Mouse (Mus musculus) embryonic fibroblast, embryonic 13.5 days (primary cell): ENCODE data around the gene Klhl12.

Experiments used
- CTCF ChIP-seq: IDR thresholded peaks from 2 replicates; pipeline ENCODE4 v1.5.1; 2011; ENCODE audit warnings: mild to moderate bottlenecking, control low read depth, low read length, moderate library complexity, borderline replicate concordance; ENCODE audit not compliant: insufficient read depth
- POLR2A ChIP-seq: IDR thresholded peaks from 2 replicates; pipeline ENCODE4 v1.6.1; 2011; ENCODE audit warnings: low read depth, mild to moderate bottlenecking, control low read depth, low read length, moderate library complexity

DNA sequence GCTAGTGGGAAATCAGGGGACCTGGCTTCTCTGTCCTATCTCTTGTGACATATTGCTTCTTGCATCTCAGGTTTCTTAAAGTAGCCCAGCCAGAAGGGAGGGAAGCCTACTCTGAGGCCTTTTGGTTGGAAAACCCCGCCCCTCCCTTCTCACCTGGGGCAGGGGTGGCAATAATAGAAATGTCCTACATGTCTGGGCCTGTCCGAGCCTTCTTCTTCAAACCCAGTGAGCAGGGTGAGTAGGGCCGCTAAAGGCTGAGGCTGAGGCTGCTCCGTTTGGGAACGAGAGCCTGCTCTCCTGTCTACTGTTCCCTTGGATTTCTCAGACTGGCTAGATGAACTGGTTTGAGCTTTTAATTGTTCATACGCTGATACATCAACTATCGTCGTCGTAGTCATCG, 85.3 kb downstream of the Klhl12 start:
- TF ChIP-seq POLR2A (no peak), CTCF (no peak)
